Mouse (Mus musculus) embryo, embryonic 11.5 days (tissue): ENCODE results near the gene Map4k3.
A peak's percentile ranks its signal among the peaks of the same experiment; 100 is the strongest.
"Not testable (repeated sequence)": the region's sequence is repeated elsewhere in the genome, so short reads cannot be mapped to it uniquely, and the experiment has no call there.

Experiments
- DNase-seq: peaks from one replicate; pipeline ENCODE4 v3.0.0-alpha.2; 2012; ENCODE audit warnings: low read depth, low spot score

Gene Map4k3

GRCm38 (mm10) chr17:80568842-80569601, 159.3 kb downstream of the Map4k3 start:
- DNase-seq = no peak

- DNase-seq = no peak
Measured at GRCm38 (mm10) chr17:80568441-80568840, 159.8 kb downstream of the Map4k3 start.

- no peak for DNase-seq
Measured at GRCm38 (mm10) chr17:80564611-80564924, 163.7 kb downstream of the Map4k3 start.

- DNase-seq = not testable (repeated sequence)
Measured at GRCm38 (mm10) chr17:80563762-80564610, 164.3 kb downstream of the Map4k3 start.

GRCm38 (mm10) chr17:80562792-80563191, 165.5 kb downstream of the Map4k3 start:
- no peak for DNase-seq

- peak; percentile 65 for DNase-seq
Measured at GRCm38 (mm10) chr17:80560669-80561401, 167.4 kb downstream of the Map4k3 start.

- DNase-seq = no peak
Measured at GRCm38 (mm10) chr17:80559745-80560144, 168.5 kb downstream of the Map4k3 start.

- peak; percentile 35 for DNase-seq
Measured at GRCm38 (mm10) chr17:80559050-80559449, 169.2 kb downstream of the Map4k3 start.

GRCm38 (mm10) chr17:80558583-80558982, 169.7 kb downstream of the Map4k3 start:
- no peak for DNase-seq

GRCm38 (mm10) chr17:80557461-80557860, 170.8 kb downstream of the Map4k3 start:
- no peak for DNase-seq

- peak; percentile 82 for DNase-seq
Measured at GRCm38 (mm10) chr17:80553318-80554270, 174.7 kb downstream of the Map4k3 start.

- no peak for DNase-seq
Measured at GRCm38 (mm10) chr17:80552653-80553052, 175.6 kb downstream of the Map4k3 start.

- DNase-seq = no peak
Measured at GRCm38 (mm10) chr17:80550981-80551380, 177.3 kb downstream of the Map4k3 start.

- DNase-seq = no peak
Measured at GRCm38 (mm10) chr17:80546846-80547245, 181.4 kb downstream of the Map4k3 start.

- no peak for DNase-seq
Measured at GRCm38 (mm10) chr17:80546227-80546626, 182.1 kb downstream of the Map4k3 start.

GRCm38 (mm10) chr17:80543646-80544045, 184.6 kb downstream of the Map4k3 start:
- DNase-seq = no peak

- no peak for DNase-seq
Measured at GRCm38 (mm10) chr17:80537136-80537535, 191.1 kb downstream of the Map4k3 start.

- no peak for DNase-seq
Measured at GRCm38 (mm10) chr17:80535633-80536032, 192.7 kb downstream of the Map4k3 start.

- DNase-seq = not testable (repeated sequence)
Measured at GRCm38 (mm10) chr17:80531351-80531750, 196.9 kb downstream of the Map4k3 start.
